Mouse (Mus musculus): Measurements from ENCODE around the gene 0610009B22Rik.
A peak's percentile ranks its signal among the peaks of the same experiment; 100 is the strongest.

The 0610009B22Rik gene

DNA sequence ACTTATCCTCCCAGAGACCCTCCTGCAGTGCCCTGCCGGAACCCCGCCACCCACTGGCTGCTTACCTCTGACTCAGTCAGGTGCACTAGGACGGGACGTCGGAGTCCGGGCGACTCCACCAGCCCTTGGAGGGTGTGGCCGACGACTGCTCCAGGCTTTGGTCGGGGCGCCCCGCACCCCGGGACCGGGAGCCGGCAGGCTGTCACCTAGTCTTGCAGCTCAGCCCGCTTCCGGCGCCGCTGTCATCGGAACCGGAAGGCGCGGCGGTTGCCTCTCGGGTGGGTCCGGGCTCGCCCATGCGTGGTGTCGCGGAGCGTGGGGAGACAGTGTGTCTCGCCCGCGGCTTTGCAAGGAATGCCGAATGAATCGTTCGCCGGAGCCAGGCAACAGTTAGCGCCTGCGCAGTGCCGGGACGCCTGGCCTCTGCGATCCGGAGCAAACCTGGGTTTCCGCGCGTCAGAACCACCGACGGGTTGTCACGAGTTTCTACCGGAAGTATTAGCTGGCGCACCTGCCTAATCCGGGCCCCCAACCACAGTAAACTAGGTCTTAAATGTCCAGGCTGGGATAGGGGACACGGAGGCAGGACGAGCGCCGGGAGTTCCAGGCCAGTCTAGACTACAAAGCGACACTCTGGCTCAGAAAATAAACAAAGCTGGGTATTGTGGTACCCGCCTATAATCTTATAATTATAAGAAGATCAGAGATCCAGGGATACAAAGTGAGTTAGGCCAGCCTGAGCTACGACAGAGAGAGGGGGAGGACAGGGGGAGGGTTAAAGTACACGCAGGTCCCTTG lies 53.0 kb downstream of the 0610009B22Rik start, which contains the start of gene Rmnd5b:
Gene Rmnd5b, minus strand, starts transcription at position 372 of the 798 bp plus-strand sequence.
- DNase-seq (ENCODE audit: low spot score in 2 of 2), result peak; percentile 94 to 96

Data from right cerebral cortex, postnatal 36 days (tissue).